14 mouse cellular contexts compared by ENCODE assay signal in genomic region chr8:69954642-69955041, GRCm38 (mm10). TPM values are rescaled to one million over a fixed set of nuclear protein-coding genes. Genes with fewer than 3 reads are reported as not detected.
"Had no signal": no experiment of that assay in that cellular context is flagged by ENCODE, and none has a peak within 500 bp of the region (broad histone marks: within the 10 kb centered on the region; RNA-seq: fewer than 3 reads in every experiment).

No protein-coding gene starts in this region.

- H3K4me2 ChIP-seq: intestine, embryonic 15.5 days; limb, embryonic 15.5 days; liver, embryonic 13.5 days; midbrain, embryonic 11.5 days; midbrain, embryonic 15.5 days; neural tube, embryonic 12.5 days had no signal

- H3K4me3 ChIP-seq: intestine, embryonic 15.5 days; limb, embryonic 15.5 days; liver, embryonic 13.5 days; midbrain, embryonic 15.5 days; neural tube, embryonic 12.5 days had no signal

- H3K9me3 ChIP-seq: intestine, embryonic 15.5 days; limb, embryonic 15.5 days; liver, embryonic 13.5 days; midbrain, embryonic 15.5 days; neural tube, embryonic 12.5 days had no signal

- H3K9ac ChIP-seq: intestine, embryonic 15.5 days; limb, embryonic 15.5 days; liver, embryonic 13.5 days; midbrain, embryonic 15.5 days; neural tube, embryonic 12.5 days had no signal

- H3K4me1 ChIP-seq: intestine, embryonic 15.5 days; midbrain, embryonic 15.5 days had no signal

- DNase-seq: kidney, postnatal 14 days; layer of hippocampus, postnatal 36 days; liver, embryonic 13.5 days; lung, adult 18-20 months; thymus, adult 2 months; thymus, postnatal 25 days had no signal

- H3K27me3 ChIP-seq: intestine, embryonic 15.5 days; limb, embryonic 15.5 days; liver, embryonic 13.5 days; midbrain, embryonic 15.5 days; neural tube, embryonic 12.5 days had no signal

- H3K27ac ChIP-seq: intestine, embryonic 15.5 days; limb, embryonic 15.5 days; midbrain, embryonic 15.5 days; neural tube, embryonic 12.5 days; stomach, postnatal 0 days had no signal

- ATAC-seq: intestine, embryonic 15.5 days; midbrain, embryonic 15.5 days had no signal

- H3K36me3 ChIP-seq: intestine, embryonic 15.5 days; midbrain, embryonic 15.5 days; neural tube, embryonic 12.5 days had no signal

RNA-seq across cellular contexts. Expression of gene Yjefn3, which starts 52.1 kb away (rescaled TPM):
- total RNA-seq: monocyte, adult 5-6 weeks; neutrophil, adult 5-6 weeks had no signal
